Mouse (Mus musculus): ENCODE measurements at regions not wholly inside any gene's neighbourhood (a gene's known extent, or its start where the extent isn't known, plus 50 kb on each side); places are given as distances from the start of the nearest gene placed in this dataset.

DNA sequence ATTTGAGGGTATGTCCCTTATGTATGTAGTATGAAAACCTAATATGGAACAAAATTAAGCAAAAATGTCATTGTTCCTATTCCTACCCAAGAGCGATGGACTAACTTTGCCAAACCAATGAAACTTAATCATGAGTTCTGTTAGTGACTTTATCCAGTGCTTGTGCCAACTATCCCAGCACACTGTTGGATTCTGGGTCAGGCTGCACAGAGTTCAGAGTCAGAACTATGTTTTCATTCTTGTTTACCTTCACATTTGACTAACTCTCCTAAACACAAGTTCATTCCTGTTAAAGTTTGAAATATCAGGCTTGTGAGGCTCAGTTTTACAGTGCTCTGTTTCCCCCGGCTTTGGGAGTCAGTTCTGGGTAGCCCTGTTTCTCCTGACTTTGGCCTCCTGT is 100.2 kb downstream of the Sp3 start:
- DNase-seq (ENCODE audit: low spot score) (no peak), ATAC-seq (replicated peaks; ENCODE audit: low FRiP score) (no peak)
- H3K9ac ChIP-seq (ENCODE audit: low read length) = no peak overlapping the region
- no peak overlapping the region for H3K4me3 ChIP-seq (ENCODE audit: low read depth, low read length)
- H3K4me1 ChIP-seq (replicated peaks; ENCODE audit: control insufficient read depth, insufficient read depth, low read length) = no peaks in the 10 kb centered on the region
- no peaks in the 10 kb centered on the region for H3K27me3 ChIP-seq (ENCODE audit: control insufficient read depth, insufficient read depth, low read length)
- H3K27ac ChIP-seq (ENCODE audit: low read depth, low read length) = no peak overlapping the region
- no peaks in the 10 kb centered on the region for H3K9me3 ChIP-seq (ENCODE audit: control insufficient read depth, low read length)
- 95% methylated on average over 2 of the region's 2 CpGs for WGBS
- no peaks in the 10 kb centered on the region for H3K36me3 ChIP-seq (ENCODE audit: control insufficient read depth, insufficient read depth, low read length)
- H3K4me2 ChIP-seq (ENCODE audit: low read depth, low read length, severe bottlenecking) = no peak overlapping the region

DNA sequence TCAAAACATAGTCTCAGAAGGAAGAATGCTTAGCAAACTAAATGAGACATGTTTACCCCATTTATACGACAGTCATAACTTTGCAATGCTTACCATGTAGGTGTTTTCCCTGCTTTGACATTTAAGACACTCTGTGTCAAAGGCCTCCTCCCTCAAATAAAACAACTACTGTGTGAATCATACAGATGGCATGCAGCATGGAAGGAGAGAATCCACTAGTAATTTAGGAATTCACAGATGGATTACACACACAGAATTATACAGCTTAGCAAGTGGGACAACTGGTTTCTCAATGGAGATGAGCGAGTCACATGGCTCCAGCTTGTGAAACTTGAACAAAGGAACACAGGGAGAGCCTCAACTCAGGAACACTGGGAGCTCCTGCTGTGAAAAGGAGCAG is 98.7 kb downstream of the Sp3 start:
- H3K27me3 ChIP-seq (ENCODE audit: control insufficient read depth, insufficient read depth, low read length) = no peaks in the 10 kb centered on the region
- no peak overlapping the region for H3K27ac ChIP-seq (ENCODE audit: low read depth, low read length)
- no peaks in the 10 kb centered on the region for H3K9me3 ChIP-seq (ENCODE audit: control insufficient read depth, low read length)
- H3K4me1 ChIP-seq (replicated peaks; ENCODE audit: control insufficient read depth, insufficient read depth, low read length) = no peaks in the 10 kb centered on the region
- no peaks in the 10 kb centered on the region for H3K36me3 ChIP-seq (ENCODE audit: control insufficient read depth, insufficient read depth, low read length)
- ATAC-seq (replicated peaks; ENCODE audit: low FRiP score) (no peak), DNase-seq (ENCODE audit: low spot score) (no peak)
- 71% methylated on average over 2 of the region's 2 CpGs for WGBS
- no peak overlapping the region for H3K4me2 ChIP-seq (ENCODE audit: low read depth, low read length, severe bottlenecking)
- no peak overlapping the region for H3K9ac ChIP-seq (ENCODE audit: low read length)
- no peak overlapping the region for H3K4me3 ChIP-seq (ENCODE audit: low read depth, low read length)

DNA sequence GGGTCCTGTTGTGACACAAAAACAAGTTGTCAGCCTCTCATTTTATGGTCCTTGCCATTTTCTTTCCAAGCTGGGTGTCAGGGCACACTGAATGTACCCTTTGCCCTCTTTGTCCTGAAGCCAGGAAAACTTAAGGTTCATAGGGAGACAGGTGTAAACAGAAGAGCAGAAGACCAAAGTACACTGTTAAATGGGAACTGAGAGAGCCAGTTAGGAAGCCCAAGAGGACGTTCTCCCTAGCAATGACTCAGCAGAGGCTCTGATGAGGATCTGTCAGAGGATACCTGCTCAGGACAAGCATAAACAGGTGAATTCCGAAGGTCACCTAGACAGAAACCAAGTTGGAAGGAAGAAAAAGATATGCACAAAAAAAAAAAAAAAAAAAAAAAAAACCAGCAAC is 94.0 kb downstream of the Sp3 start:
- H3K9me3 ChIP-seq (ENCODE audit: control insufficient read depth, low read length) = no peaks in the 10 kb centered on the region
- WGBS = 87% methylated on average over 2 of the region's 2 CpGs
- no peaks in the 10 kb centered on the region for H3K27me3 ChIP-seq (ENCODE audit: control insufficient read depth, insufficient read depth, low read length)
- ATAC-seq (replicated peaks; ENCODE audit: low FRiP score) = no peak
- H3K36me3 ChIP-seq (ENCODE audit: control insufficient read depth, insufficient read depth, low read length) = no peaks in the 10 kb centered on the region
- H3K4me1 ChIP-seq (replicated peaks; ENCODE audit: control insufficient read depth, insufficient read depth, low read length) = no peaks in the 10 kb centered on the region
- H3K4me3 ChIP-seq (ENCODE audit: low read depth, low read length) = no peak overlapping the region
- no peak for DNase-seq (ENCODE audit: low spot score)
- H3K4me2 ChIP-seq (ENCODE audit: low read depth, low read length, severe bottlenecking) = no peak overlapping the region
- no peak overlapping the region for H3K9ac ChIP-seq (ENCODE audit: low read length)
- no peak overlapping the region for H3K27ac ChIP-seq (ENCODE audit: low read depth, low read length)

Measured in forebrain, embryonic 11.5 days (tissue).